Mouse (Mus musculus) left cerebral cortex, postnatal 10 days (tissue): ENCODE measurements around the gene Gm12169. TPM values are rescaled to one million over a fixed set of nuclear protein-coding genes. Genes with fewer than 3 reads are reported as not detected.

Experiments used
- DNase-seq, 2 experiments: peaks; one replicate each; pipeline ENCODE4 v3.0.0; 2021 to 2022; ENCODE audit warnings: low spot score in 2 of 2, mixed read lengths in 1 of 2; ENCODE audit errors: extremely low spot score in 1 of 2
- intact Hi-C: fragments of 180-260 bp; cut with DNase I; formaldehyde crosslinking; loops from one replicate; pipeline ENCODE4 v1.15.1; 2025
- total RNA-seq, 2 experiments: library from RNA; stranded (reverse); gene quantifications; 2 replicates each; pipeline ENCODE4 v1.2.3; 2021

The Gm12169 gene
- total RNA-seq, 2 experiments from 2014 or later: not detected

- no peak for DNase-seq
- intact Hi-C loops: no loop called here
Observed at GRCm38 (mm10) chr11:46582741-46583140, 58.7 kb downstream of the Gm12169 start.

Other genes with a start within 250 kb of the Gm12169 start
- gene Cyfip2, start 211.4 kb upstream of the Gm12169 start, total RNA-seq: 100 to 1,000 TPM; 303 to 311 TPM
- under 1 TPM; 0.34 to 0.41 TPM for gene Itk, start 134.7 kb upstream of the Gm12169 start, total RNA-seq
- not detected for gene Fam71b, start 127.7 kb upstream of the Gm12169 start, total RNA-seq
- 10 to 100 TPM; 31.5 to 33.6 TPM for gene Med7, start 87.3 kb upstream of the Gm12169 start, total RNA-seq
- 1 to 10 TPM in 1 of 2 experiments, under 1 TPM in 1; 0.87 to 1.5 TPM for gene Havcr2, start 69.3 kb upstream of the Gm12169 start, total RNA-seq
- gene BC053393, start 47.3 kb downstream of the Gm12169 start, total RNA-seq: under 1 TPM; 0.17 to 0.28 TPM
- gene Dppa1, start 105.0 kb downstream of the Gm12169 start, total RNA-seq: not detected
- not detected for gene Timd2, start 182.8 kb downstream of the Gm12169 start, total RNA-seq
- not detected for gene Havcr1, start 210.9 kb downstream of the Gm12169 start, total RNA-seq